Mouse (Mus musculus) urinary bladder, adult 2 months (tissue): ENCODE results near the gene Mrps35. TPM values are rescaled to one million over a fixed set of nuclear protein-coding genes. Genes with fewer than 3 reads are reported as not detected.

ENCODE experiments used
- DNase-seq: peaks from one replicate; pipeline ENCODE4 v3.0.0; 2022; ENCODE audit warnings: low spot score
- polyA plus RNA-seq: library from polyadenylated mRNA; depleted of rRNA; stranded (reverse); fragments of >200 nt; gene quantifications from 2 replicates; pipeline ENCODE4 v1.2.3, GENCODE M21; 2012

Mrps35 gene
- polyA plus RNA-seq, 1 experiment, result 51.2 TPM

GRCm38 (mm10) chr6:147087736-147088135, 45.2 kb downstream of the Mrps35 start:
- DNase-seq, result no peak

DNA sequence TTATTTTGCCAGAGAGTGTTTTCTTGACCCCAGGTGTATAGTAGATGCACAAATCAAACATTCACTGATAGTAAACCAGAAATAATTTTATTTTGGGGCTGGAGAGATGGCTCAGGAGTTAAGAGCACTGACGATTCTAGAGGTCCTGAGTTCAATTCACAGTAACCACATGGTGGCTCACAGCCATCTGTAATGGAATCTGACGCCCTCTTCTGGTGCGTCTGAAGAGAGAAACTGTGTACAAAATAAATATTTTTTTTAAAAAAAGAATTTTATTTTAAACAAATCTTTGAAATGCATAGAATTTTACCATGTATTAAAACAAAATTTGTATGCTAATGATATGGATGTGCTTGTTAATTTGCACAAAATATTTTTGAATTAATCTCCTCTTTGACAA, 46.0 kb downstream of the Mrps35 start:
- no peak for DNase-seq

DNA sequence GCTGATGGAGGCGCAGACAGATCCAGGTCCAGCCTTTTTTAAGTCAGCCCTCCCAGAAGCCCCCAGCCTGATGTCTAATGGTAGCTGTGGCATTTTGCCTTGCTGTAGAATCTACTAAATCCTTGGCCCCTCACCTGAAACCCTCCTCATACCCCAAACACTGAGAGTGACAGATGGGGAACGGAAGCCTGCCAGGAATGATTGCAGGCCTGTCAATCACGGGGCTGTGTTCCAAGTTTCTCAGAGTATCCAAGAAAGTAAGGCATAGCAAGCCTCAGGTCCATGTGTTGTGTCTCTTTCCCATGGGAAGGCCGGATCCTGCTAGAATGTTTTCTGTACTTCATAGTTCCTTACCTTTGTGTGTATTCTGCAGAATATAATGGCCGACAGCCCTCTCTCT, 47.6 kb downstream of the Mrps35 start:
- no peak for DNase-seq

DNA sequence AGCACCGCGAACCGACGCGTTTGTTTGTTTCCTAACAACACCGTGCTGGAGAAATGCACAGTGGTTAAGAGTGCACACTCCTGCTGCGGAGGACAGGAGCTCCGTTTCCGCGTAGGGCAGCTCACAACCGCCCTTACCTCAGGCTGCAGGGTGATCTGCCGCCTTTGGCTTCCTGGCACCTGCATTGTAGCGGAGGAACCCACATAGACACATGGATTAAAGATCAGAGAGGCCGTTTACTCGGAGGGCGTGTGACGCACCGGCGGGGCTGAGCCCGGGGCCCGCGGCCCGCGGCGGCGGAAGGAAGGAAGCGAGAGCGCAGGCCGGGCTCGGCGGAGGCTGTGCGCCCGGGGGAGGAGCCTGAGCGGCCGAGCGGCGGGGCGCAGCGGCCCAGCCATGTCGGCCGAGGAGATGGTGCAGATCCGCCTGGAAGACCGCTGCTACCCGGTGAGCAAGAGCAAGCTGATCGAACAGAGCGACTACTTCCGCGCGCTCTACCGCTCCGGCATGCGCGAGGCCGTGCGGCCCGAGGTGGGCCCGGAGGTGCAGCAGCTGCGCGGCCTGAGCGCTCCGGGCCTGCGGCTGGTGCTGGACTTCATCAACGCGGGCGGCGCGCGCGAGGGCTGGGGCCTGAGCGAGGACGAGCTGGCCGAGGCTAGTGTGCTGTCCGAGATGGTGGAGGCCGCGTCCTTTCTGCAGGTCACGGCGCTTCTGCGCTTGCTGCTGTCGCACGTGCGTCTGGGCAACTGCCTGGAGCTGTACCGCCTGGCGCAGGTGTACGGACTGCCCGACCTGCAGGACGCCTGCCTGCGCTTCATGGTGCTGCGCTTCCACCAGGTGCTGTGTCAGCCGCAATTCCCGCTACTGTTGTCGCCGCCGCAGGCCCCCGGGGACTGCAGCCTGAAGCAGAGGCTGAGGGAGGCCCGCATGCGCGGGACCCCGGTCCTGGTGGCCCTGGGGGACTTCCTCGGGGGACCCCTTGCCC, 48.9 kb downstream of the Mrps35 start, which contains the start of gene Klhl42:
Gene Klhl42 (plus strand): TSS at position 244 of the 985 bp plus-strand sequence.
- peak; percentile 80 for DNase-seq

- peak; percentile 40 for DNase-seq
These were observed 49.6 kb downstream of the Mrps35 start for GRCm38 (mm10) chr6:147092136-147092535.

GRCm38 (mm10) chr6:147094771-147095170, 52.2 kb downstream of the Mrps35 start:
- no peak for DNase-seq

- DNase-seq, result no peak
These were observed 53.5 kb downstream of the Mrps35 start for GRCm38 (mm10) chr6:147096109-147096508.

DNA sequence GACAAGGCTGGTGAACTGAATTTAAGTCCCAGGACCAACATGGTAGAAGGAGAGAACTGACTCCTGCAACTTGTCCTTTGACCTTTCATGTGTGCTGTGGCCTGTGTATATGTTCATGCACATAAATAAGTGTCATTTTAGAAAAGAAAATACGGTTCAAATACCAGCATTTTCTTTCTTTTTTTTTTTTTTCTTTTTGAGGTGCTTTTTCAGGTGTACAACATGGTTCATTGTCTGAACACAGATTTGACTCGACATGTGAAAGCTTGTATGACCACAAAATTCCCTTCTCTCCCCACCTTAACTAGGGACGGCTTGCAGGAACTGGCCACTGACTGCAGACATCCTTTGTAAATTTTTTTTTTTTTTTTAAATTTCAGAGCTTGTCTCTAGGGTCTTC, 54.4 kb downstream of the Mrps35 start:
- no peak for DNase-seq

- DNase-seq, result no peak
These were observed 54.9 kb downstream of the Mrps35 start for GRCm38 (mm10) chr6:147097346-147097929.

- no peak for DNase-seq
These were observed 57.1 kb downstream of the Mrps35 start for GRCm38 (mm10) chr6:147099458-147100277.

GRCm38 (mm10) chr6:147102293-147102692, 59.7 kb downstream of the Mrps35 start:
- DNase-seq, result no peak

DNA sequence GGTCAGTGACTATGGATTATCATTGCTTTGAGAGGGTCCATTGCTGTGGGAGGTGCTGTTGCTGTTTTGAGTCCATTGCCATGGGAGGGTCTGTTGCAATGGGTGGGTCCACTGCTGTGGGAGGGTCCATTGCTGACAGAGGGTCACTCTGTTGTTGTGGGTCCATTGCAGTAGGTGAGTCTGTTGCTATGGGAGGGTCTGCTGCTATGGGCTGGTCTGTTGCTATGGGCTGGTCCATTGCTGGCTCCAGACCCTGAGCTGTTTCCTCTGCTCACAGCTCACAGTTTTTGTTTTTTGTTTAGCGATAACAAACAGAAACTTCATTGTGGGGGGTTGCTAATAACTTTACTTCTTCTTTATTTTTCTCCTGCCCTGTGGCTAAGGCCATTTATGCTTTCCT, 63.0 kb downstream of the Mrps35 start:
- DNase-seq, result no peak

DNA sequence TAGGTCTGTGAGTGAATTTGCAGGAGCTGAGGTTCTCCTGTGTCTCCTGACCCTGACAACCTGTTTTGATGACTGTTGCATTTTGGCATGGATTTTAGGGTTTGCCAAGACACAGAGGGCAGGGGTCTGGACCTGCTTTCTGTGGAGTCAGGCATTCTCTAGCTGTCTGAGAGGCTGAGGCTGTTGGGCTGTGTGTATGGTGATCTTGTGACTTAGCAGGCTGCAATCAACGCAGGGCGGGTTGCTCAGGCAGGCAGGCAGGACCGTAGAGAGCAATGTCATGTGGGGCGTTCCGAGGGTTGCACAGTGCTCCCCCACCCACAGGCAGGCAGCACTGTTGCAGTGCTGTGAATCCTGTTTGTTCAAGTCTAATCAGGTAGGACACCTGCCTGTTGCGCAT, 64.2 kb downstream of the Mrps35 start:
- no peak for DNase-seq

GRCm38 (mm10) chr6:147109283-147109682, 66.7 kb downstream of the Mrps35 start:
- no peak for DNase-seq

- peak; percentile 45 for DNase-seq
These were observed 74.0 kb downstream of the Mrps35 start for GRCm38 (mm10) chr6:147116579-147116978.

- DNase-seq, result no peak
These were observed 75.2 kb downstream of the Mrps35 start for GRCm38 (mm10) chr6:147117764-147118163.

- no peak for DNase-seq
These were observed 75.6 kb downstream of the Mrps35 start for GRCm38 (mm10) chr6:147118190-147118589.

- DNase-seq, result no peak
These were observed 78.8 kb downstream of the Mrps35 start for GRCm38 (mm10) chr6:147121320-147121719.
